Mouse (Mus musculus): Measurements from ENCODE around the gene Deaf1. TPM values are rescaled to one million over a fixed set of nuclear protein-coding genes. Genes with fewer than 3 reads are reported as not detected.

Deaf1 gene
- polyA plus RNA-seq, 1 experiment: 51.4 TPM

GRCm38 (mm10) chr7:141291921-141292582, 35.4 kb downstream of the Deaf1 start, which contains the start of gene Drd4:
Drd4 (plus strand) TSS chr7:141292006.
- TF ChIP-seq CTCF (IDR thresholded peaks at IDR 0.05; ENCODE audit: control insufficient read depth, insufficient read depth, low read length) (no peak), POLR2A (IDR thresholded peaks at IDR 0.05; ENCODE audit: borderline replicate concordance, control insufficient read depth, low read depth, low read length) (no peak)
- H3K27ac ChIP-seq (ENCODE audit: control insufficient read depth, insufficient read depth, low read depth, low read length, poor library complexity): no peak within 1 kb of the TSS
- WGBS: 6% methylated on average over 46 of the region's 46 CpGs
- H3K4me3 ChIP-seq (replicated peaks; ENCODE audit: control insufficient read depth, low read depth, low read length): no peak within 1 kb of the TSS
- no peaks in the 10 kb centered on the region; the same call in none of the 2 replicates for H3K4me1 ChIP-seq (ENCODE audit: control insufficient read depth, insufficient read depth, low read length)

GRCm38 (mm10) chr7:141288042-141288441, 39.4 kb downstream of the Deaf1 start:
- Histone ChIP-seq H3K27ac (ENCODE audit: control insufficient read depth, insufficient read depth, low read depth, low read length, poor library complexity) (no peak overlapping the region), H3K4me1 (ENCODE audit: control insufficient read depth, insufficient read depth, low read length) (no peaks in the 10 kb centered on the region; the same call in 1 of the 2 replicates), H3K4me3 (replicated peaks; ENCODE audit: control insufficient read depth, low read depth, low read length) (no peak overlapping the region)
- TF ChIP-seq CTCF (IDR thresholded peaks at IDR 0.05; ENCODE audit: control insufficient read depth, insufficient read depth, low read length) (no peak), POLR2A (IDR thresholded peaks at IDR 0.05; ENCODE audit: borderline replicate concordance, control insufficient read depth, low read depth, low read length) (no peak)
- 82% methylated on average over 3 of the region's 3 CpGs for WGBS

GRCm38 (mm10) chr7:141282756-141283155, 44.7 kb downstream of the Deaf1 start:
- no peaks in the 10 kb centered on the region; the same call in 1 of the 2 replicates for H3K4me1 ChIP-seq (ENCODE audit: control insufficient read depth, insufficient read depth, low read length)
- WGBS: 89% methylated on average over 4 of the region's 4 CpGs
- no peak overlapping the region; the same call in 1 of the 2 replicates for H3K27ac ChIP-seq (ENCODE audit: control insufficient read depth, insufficient read depth, low read depth, low read length, poor library complexity)
- no peak for TF ChIP-seq CTCF (IDR thresholded peaks at IDR 0.05; ENCODE audit: control insufficient read depth, insufficient read depth, low read length)
- no peak for TF ChIP-seq POLR2A (IDR thresholded peaks at IDR 0.05; ENCODE audit: borderline replicate concordance, control insufficient read depth, low read depth, low read length)
- H3K4me3 ChIP-seq (replicated peaks; ENCODE audit: control insufficient read depth, low read depth, low read length): no peak overlapping the region

GRCm38 (mm10) chr7:141281442-141281841, 46.0 kb downstream of the Deaf1 start:
- no peak overlapping the region for H3K27ac ChIP-seq (ENCODE audit: control insufficient read depth, insufficient read depth, low read depth, low read length, poor library complexity)
- TF ChIP-seq CTCF (IDR thresholded peaks at IDR 0.05; ENCODE audit: control insufficient read depth, insufficient read depth, low read length): no peak
- TF ChIP-seq POLR2A (IDR thresholded peaks at IDR 0.05; ENCODE audit: borderline replicate concordance, control insufficient read depth, low read depth, low read length): no peak
- H3K4me1 ChIP-seq (ENCODE audit: control insufficient read depth, insufficient read depth, low read length): no peaks in the 10 kb centered on the region; the same call in 1 of the 2 replicates
- 79% methylated on average over 6 of the region's 6 CpGs for WGBS
- H3K4me3 ChIP-seq (replicated peaks; ENCODE audit: control insufficient read depth, low read depth, low read length): no peak overlapping the region

GRCm38 (mm10) chr7:141278766-141279590, 48.5 kb downstream of the Deaf1 start, which contains the start of gene Sct:
Sct (minus strand) TSS chr7:141279133.
- Histone ChIP-seq H3K4me1 (ENCODE audit: control insufficient read depth, insufficient read depth, low read length) (no peaks in the 10 kb centered on the region; the same call in 1 of the 2 replicates), H3K4me3 (replicated peaks; ENCODE audit: control insufficient read depth, low read depth, low read length) (no peak within 1 kb of the TSS), H3K27ac (ENCODE audit: control insufficient read depth, insufficient read depth, low read depth, low read length, poor library complexity) (no peak within 1 kb of the TSS)
- TF ChIP-seq POLR2A (IDR thresholded peaks at IDR 0.05; ENCODE audit: borderline replicate concordance, control insufficient read depth, low read depth, low read length) (no peak; the same call in 1 of the 2 replicates), CTCF (IDR thresholded peaks at IDR 0.05; ENCODE audit: control insufficient read depth, insufficient read depth, low read length) (no peak)
- WGBS: 11% methylated on average over 46 of the region's 46 CpGs

- H3K27ac ChIP-seq (ENCODE audit: control insufficient read depth, insufficient read depth, low read depth, low read length, poor library complexity): no peak overlapping the region
- WGBS: 87% methylated on average over 11 of the region's 11 CpGs
- no peak for TF ChIP-seq CTCF (IDR thresholded peaks at IDR 0.05; ENCODE audit: control insufficient read depth, insufficient read depth, low read length)
- no peak for TF ChIP-seq POLR2A (IDR thresholded peaks at IDR 0.05; ENCODE audit: borderline replicate concordance, control insufficient read depth, low read depth, low read length)
- no peaks in the 10 kb centered on the region; the same call in 1 of the 2 replicates for H3K4me1 ChIP-seq (ENCODE audit: control insufficient read depth, insufficient read depth, low read length)
- H3K4me3 ChIP-seq (replicated peaks; ENCODE audit: control insufficient read depth, low read depth, low read length): no peak overlapping the region
Measured at GRCm38 (mm10) chr7:141277701-141278678, 49.5 kb downstream of the Deaf1 start.

- Histone ChIP-seq H3K27ac (ENCODE audit: control insufficient read depth, insufficient read depth, low read depth, low read length, poor library complexity) (no peak within 1 kb of the TSS), H3K4me1 (ENCODE audit: control insufficient read depth, insufficient read depth, low read length) (no peaks in the 10 kb centered on the region), H3K4me3 (replicated peaks; ENCODE audit: control insufficient read depth, low read depth, low read length) (no peak within 1 kb of the TSS)
- 66% methylated on average over 11 of the region's 11 CpGs for WGBS
- TF ChIP-seq POLR2A (IDR thresholded peaks at IDR 0.05; ENCODE audit: borderline replicate concordance, control insufficient read depth, low read depth, low read length) (no peak), CTCF (IDR thresholded peaks at IDR 0.05; ENCODE audit: control insufficient read depth, insufficient read depth, low read length) (no peak)
Measured at GRCm38 (mm10) chr7:141276546-141276945, 50.9 kb downstream of the Deaf1 start, which contains the start of gene Cdhr5. Cdhr5 (minus strand) TSS chr7:141276786.

Data from bone marrow, adult 2 months (tissue).